Mouse (Mus musculus) G1E (cell line): ENCODE measurements around the gene Ccdc13. TPM values are rescaled to one million over a fixed set of nuclear protein-coding genes. Genes with fewer than 3 reads are reported as not detected.

Experiments used
- ATAC-seq: 2 replicates; pipeline ENCODE4 v1.8.0; 2016; ENCODE audit warnings: mild to moderate bottlenecking; ENCODE audit not compliant: insufficient number of reproducible peaks, poor library complexity, low FRiP score, severe bottlenecking; ENCODE audit errors: extremely low read depth
- DNase-seq: peaks from one replicate; pipeline ENCODE4 v3.0.0; 2012; ENCODE audit warnings: low spot score
- H3K27me3 ChIP-seq: 2 replicates; pipeline ENCODE4 v1.6.1; 2012; ENCODE audit warnings: mild to moderate bottlenecking, low read length, inconsistent platforms; ENCODE audit not compliant: insufficient read depth
- H3K36me3 ChIP-seq: replicated peaks from 2 replicates; pipeline ENCODE3; 2012; ENCODE audit warnings: mild to moderate bottlenecking, inconsistent platforms
- H3K4me1 ChIP-seq: 2 replicates; pipeline ENCODE4 v1.6.1; 2012; ENCODE audit warnings: low read depth, low read length, inconsistent platforms, mixed read lengths; ENCODE audit not compliant: insufficient read depth
- H3K4me3 ChIP-seq: 2 replicates; pipeline ENCODE4 v1.5.1; 2012; ENCODE audit warnings: low read depth, mild to moderate bottlenecking, inconsistent platforms, low read length, moderate library complexity, mixed read lengths
- H3K9me3 ChIP-seq: replicated peaks from 2 replicates; pipeline ENCODE4 v1.6.1; 2012; ENCODE audit warnings: inconsistent platforms
- CTCF ChIP-seq: IDR thresholded peaks from 2 replicates; pipeline ENCODE4 v1.5.1; 2012; ENCODE audit warnings: low read depth, low read length, inconsistent platforms, mixed read lengths
- GATA1 ChIP-seq: IDR thresholded peaks from 2 replicates; pipeline ENCODE4 v1.6.1; 2012; ENCODE audit warnings: borderline replicate concordance, low read length, inconsistent platforms, mixed read lengths
- GATA2 ChIP-seq: IDR thresholded peaks from 2 replicates; pipeline ENCODE4 v1.6.1; 2012; ENCODE audit warnings: low read depth, low read length, inconsistent platforms, borderline replicate concordance
- POLR2AphosphoS5 ChIP-seq: IDR thresholded peaks from 2 replicates; pipeline ENCODE4 v1.6.1; 2012; ENCODE audit warnings: low read depth, low read length, inconsistent platforms; ENCODE audit not compliant: insufficient replicate concordance
- TAL1 ChIP-seq: conservative IDR thresholded peaks from 2 replicates; pipeline ENCODE4 v1.6.1; 2012; ENCODE audit warnings: low read depth, low read length, inconsistent platforms, mixed read lengths
- polyA plus RNA-seq: library from polyadenylated mRNA; stranded (reverse); fragments of >175 nt; gene quantifications from 2 replicates; pipeline ENCODE4 v1.2.3, GENCODE M21; 2012
- total RNA-seq, 2 experiments: library from RNA; stranded (forward) in 1 of 2; stranded (reverse) in 1 of 2; fragments of 200-1000 nt in 1 of 2; fragments of >200 nt in 1 of 2; fragmentation: Nextera tagmentation in 1 of 2; gene quantifications; 2 replicates each; pipeline ENCODE4 v1.2.3; 2014 to 2017

Ccdc13 gene
- total and polyA plus RNA-seq, 3 experiments: 0.09 to 0.33 TPM; not detected in 1

DNA sequence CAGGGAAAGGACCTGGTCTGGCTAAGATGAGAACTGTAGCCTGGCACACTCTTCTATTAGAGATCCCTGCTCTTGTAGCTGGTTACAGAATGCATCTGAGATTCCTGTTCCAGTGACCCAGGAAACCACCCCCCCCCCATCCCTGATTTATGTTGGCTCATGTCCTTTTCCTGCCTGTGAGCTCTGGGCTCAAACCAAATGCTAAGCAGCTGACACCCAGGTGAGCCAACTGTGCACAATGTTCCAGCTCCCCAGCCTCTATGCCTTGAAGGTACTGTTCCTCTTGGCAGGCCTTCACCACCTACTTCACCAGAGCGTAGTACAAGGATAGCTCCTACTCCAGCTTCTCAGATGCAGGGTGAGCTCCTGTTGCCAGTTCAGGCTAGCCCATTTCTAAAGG lies 16.2 kb downstream of the Ccdc13 start:
- TF ChIP-seq TAL1: no peak
- TF ChIP-seq GATA1: no peak
- TF ChIP-seq GATA2: no peak
- no peak for TF ChIP-seq CTCF
- TF ChIP-seq POLR2AphosphoS5: no peak
- Histone ChIP-seq H3K4me3 (no peak overlapping the region), H3K4me1 (no peaks in the 10 kb centered on the region), H3K36me3 (no peaks in the 10 kb centered on the region), H3K27me3 (peaks cover 21% of the 10 kb centered on the region), H3K9me3 (no peaks in the 10 kb centered on the region)
- DNase-seq (no peak), ATAC-seq (no peak)

DNA sequence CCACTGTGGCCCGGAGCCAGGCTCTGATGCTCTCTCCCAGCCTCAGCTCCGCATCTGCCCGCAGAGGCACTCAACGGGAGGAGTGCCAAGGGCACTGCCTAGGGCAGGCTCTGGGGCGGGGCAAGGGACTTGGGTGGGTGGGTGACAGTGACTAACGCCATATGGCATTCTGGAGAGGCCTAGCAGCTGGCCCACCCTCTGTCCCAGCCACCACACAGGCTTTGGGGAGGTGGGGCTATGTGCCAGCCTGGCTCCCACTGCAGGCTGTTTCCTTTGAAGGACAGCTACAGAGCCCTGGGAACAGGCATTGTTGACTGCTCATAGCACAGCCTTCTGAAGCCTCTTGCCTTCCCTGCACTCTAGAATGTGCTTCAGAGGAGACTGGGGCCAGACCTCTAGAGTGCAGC lies 16.7 kb downstream of the Ccdc13 start:
- ATAC-seq (no peak), DNase-seq (no peak)
- peaks cover 21% of the 10 kb centered on the region for H3K27me3 ChIP-seq
- no peaks in the 10 kb centered on the region for H3K9me3 ChIP-seq
- H3K36me3 ChIP-seq: no peaks in the 10 kb centered on the region
- no peaks in the 10 kb centered on the region for H3K4me1 ChIP-seq
- no peak for TF ChIP-seq CTCF
- TF ChIP-seq POLR2AphosphoS5: no peak
- no peak for TF ChIP-seq GATA2
- no peak for TF ChIP-seq TAL1
- no peak for TF ChIP-seq GATA1
- no peak overlapping the region for H3K4me3 ChIP-seq

DNA sequence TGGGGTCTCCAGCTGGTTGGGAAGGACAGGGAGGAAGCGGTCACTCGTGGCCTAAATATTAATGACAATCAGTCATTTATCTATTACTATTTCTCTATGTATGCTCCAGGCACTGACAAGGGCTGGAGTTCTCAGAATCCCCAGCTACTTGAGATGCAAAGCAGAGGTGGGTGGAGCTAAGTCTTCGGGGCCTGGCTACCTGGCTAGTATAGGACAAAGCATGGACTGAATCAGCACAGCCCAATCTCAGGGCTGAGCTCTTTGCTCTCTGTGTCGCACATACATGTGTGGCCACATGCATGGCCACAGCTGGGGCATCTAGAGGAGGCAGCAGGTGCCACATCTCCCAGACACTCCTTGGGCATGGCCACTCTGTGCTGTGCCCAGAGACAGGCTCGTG lies 18.5 kb downstream of the Ccdc13 start:
- Histone ChIP-seq H3K4me1 (no peaks in the 10 kb centered on the region), H3K9me3 (no peaks in the 10 kb centered on the region)

DNA sequence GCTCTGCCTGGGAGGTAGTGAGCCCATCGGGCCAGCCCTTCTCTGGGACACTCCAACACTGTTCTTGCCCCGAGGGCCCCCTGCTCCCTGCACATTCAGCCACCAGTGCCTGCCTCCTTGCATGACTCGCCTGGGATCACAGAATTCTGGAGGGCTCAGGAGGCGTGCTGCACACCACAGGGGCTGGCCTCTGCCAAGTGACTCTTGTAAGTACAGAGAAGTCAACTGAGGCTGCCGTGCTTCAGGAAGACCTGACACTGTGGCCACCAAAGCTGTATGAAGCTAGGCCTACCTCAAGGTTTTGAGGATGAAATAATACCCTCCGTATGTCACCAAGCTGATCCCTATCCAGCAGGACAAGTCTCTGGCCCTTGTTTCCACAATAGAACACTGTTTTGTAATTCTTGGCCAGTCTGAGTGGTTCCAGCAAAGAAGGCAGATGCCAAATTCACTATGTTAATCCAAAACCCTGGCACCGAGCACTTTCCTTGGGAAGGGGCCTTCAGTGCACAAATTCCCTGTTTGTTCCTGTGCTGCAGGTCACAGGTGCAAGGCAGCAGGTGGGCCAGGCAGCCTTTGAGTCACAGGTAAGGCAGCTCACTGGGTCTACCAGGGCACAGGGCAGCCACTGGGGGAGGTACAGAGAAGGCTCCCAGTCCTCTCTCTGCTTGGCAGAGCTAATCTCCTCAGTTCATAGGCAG lies 19.3 kb downstream of the Ccdc13 start:
- H3K27me3 ChIP-seq: peaks cover 23% of the 10 kb centered on the region

More for the DNA sequence above, 18.5 kb downstream of the Ccdc13 start:
- no peak for TF ChIP-seq GATA1
- TF ChIP-seq GATA2: no peak
- no peak for TF ChIP-seq TAL1
- TF ChIP-seq POLR2AphosphoS5: no peak
- TF ChIP-seq CTCF: no peak
- H3K27me3 ChIP-seq: peaks cover 17% of the 10 kb centered on the region
- H3K4me3 ChIP-seq: no peak overlapping the region
- no peaks in the 10 kb centered on the region for H3K36me3 ChIP-seq
- DNase-seq (no peak), ATAC-seq (no peak)

DNA sequence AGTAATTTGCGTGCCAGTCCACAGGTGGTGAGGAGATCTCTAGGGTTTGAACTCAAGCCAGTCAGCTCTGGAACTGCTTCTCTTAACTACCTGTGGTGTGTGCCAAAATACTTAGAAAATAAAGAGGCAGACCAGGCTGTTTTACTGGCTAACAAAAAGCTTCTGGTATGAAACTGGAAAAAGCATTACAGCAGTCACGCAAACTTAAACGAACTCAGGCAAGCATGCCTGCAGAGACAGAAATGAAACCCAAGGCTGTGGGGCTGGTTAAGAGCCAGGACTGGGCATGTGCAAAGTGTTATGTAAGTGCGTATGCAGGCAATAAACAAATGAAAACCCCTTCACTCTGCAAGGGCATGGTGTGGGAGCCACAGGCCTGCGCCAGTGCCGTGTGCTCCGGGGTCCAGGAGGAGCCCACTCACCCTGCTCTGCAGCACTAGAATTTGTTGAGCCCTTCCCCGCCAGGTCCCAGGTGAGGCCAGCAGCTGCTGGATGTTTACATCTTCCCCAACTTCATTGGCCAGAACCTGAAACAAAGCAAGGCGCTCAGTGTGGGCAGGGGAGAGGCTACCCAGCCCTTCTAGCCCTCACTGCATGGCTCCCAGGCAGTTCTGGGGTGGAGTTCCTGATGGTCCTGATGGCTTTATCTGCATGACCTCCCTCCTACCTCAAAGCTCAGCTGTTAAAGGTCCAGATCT lies 20.0 kb downstream of the Ccdc13 start:
- TF ChIP-seq GATA1: no peak
- no peak for TF ChIP-seq GATA2
- no peak for TF ChIP-seq POLR2AphosphoS5
- TF ChIP-seq CTCF: no peak
- TF ChIP-seq TAL1: no peak
- ATAC-seq (no peak), DNase-seq (no peak)

More for the DNA sequence above, 19.3 kb downstream of the Ccdc13 start:
- no peak for TF ChIP-seq CTCF
- TF ChIP-seq GATA1: no peak
- TF ChIP-seq TAL1: no peak
- TF ChIP-seq POLR2AphosphoS5: no peak
- TF ChIP-seq GATA2: no peak
- no peak overlapping the region for H3K4me3 ChIP-seq
- DNase-seq (no peak), ATAC-seq (no peak)
- H3K4me1 ChIP-seq: no peaks in the 10 kb centered on the region
- no peaks in the 10 kb centered on the region for H3K36me3 ChIP-seq
- H3K9me3 ChIP-seq: no peaks in the 10 kb centered on the region

DNA sequence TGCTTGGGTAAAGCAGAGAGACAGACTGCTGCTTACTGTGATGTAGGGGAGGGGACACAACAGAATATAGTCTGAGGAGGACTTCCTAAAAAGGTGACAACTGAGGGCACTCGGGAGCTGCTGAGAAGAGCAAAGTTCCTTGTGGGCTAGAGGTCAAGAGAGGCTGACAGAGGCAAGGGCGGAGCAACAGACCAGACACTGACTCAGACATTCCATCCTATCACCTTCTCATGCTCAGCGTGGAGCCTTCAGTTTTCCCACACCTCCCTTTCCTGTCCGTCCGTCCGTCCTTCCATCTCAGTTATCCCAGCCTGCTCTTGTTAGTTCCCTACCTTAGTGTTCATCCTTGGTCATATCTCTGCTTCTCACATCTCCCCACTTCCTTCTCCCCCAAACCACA lies 24.1 kb downstream of the Ccdc13 start:
- Histone ChIP-seq H3K36me3 (no peaks in the 10 kb centered on the region), H3K4me3 (no peak overlapping the region), H3K4me1 (no peaks in the 10 kb centered on the region), H3K9me3 (no peaks in the 10 kb centered on the region), H3K27me3 (peaks cover 19% of the 10 kb centered on the region)
- TF ChIP-seq TAL1 (no peak), CTCF (no peak), POLR2AphosphoS5 (no peak), GATA2 (no peak), GATA1 (no peak)
- no peak for DNase-seq
- no peak for ATAC-seq

More for the DNA sequence above, 20.0 kb downstream of the Ccdc13 start:
- Histone ChIP-seq H3K9me3 (no peaks in the 10 kb centered on the region), H3K27me3 (peaks cover 23% of the 10 kb centered on the region), H3K4me3 (no peak overlapping the region), H3K4me1 (no peaks in the 10 kb centered on the region), H3K36me3 (no peaks in the 10 kb centered on the region)
